Mouse (Mus musculus) CD4-positive, CD25-positive, alpha-beta regulatory T cell (primary cell): ENCODE measurements around the gene Rnase11. TPM values are rescaled to one million over a fixed set of nuclear protein-coding genes. Genes with fewer than 3 reads are reported as not detected.

Experiments used
- polyA plus RNA-seq: library from polyadenylated mRNA; unstranded; fragments of 100-300 nt; shearing (Covaris generic); gene quantifications from one replicate; pipeline ENCODE4 v1.2.1, GENCODE M21; 2017

The Rnase11 gene
- not detected for polyA plus RNA-seq

DNA sequence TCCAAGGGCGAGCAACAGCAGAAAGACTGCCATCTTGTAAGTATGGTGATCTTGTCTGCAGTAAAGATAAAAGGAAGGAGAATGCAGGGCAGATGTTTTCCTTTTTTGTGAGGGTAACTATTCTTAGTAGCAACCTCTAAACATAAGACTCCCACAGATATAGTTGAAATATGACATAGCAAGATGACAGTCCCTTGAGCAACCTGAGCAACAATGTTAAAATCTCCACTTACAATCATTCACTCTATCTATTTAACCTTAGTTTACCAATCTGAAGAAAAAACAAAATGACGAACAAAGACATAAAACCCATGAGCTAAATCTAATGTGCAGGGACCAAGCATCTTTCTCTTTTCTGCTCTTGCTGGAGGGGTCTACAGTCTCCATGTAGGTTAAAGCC, at the start of gene Rnase11:
TSS of gene Rnase11 (minus strand) at position 101 of the 400 bp plus-strand sequence.

DNA sequence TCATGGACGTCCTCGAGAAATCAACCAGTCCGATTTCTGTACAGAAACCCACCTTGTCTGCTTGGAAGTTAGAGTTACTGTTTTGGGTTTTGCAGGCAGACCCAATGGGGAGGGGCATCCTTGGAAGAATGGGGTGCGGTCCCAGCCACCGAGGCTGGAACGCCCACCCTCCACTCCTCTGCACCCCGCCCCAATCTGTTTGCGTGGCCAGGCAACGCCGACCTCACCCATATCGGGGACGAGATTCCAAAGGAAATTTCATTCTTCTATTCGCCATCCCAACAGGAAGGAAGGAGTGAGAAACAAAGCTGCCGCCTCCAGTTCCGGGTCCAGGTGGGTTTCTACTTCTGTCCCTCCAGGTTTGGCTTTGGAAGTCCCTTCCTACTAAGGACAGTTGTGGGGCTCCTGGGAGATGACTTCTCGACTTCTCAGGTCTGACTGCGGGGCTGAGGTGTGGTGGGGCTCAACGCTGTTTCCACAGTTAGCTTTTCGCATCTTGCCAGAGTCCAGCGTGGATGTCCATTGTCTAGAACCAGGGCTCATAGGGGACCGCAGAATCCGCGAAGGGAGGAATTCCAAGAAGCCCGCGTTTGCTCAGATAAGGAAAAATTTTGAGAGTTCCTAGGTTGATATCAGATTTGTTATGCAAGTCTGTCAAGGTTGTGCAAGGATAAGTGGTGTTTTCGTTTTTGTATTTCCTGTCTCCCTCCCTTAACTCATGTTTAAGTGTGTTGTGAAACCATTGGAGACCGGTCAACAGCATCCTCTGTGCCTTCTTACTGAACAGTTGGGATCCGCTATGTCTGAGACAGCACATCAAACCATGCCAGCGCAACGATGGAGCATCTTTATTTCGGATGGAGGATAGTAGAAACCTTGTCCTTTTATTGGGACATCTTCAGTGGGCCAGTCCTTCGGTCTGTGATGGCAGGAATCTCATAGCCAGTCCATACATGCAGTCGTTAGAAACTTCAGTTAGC, 41.2 kb upstream of the Rnase11 start, which contains the start of the genes Rnase4 and Ang:
TSS of gene Rnase4 (plus strand) at position 157 of the 980 bp plus-strand sequence.
TSS of gene Ang (plus strand) at position 230 of the 980 bp plus-strand sequence.

DNA sequence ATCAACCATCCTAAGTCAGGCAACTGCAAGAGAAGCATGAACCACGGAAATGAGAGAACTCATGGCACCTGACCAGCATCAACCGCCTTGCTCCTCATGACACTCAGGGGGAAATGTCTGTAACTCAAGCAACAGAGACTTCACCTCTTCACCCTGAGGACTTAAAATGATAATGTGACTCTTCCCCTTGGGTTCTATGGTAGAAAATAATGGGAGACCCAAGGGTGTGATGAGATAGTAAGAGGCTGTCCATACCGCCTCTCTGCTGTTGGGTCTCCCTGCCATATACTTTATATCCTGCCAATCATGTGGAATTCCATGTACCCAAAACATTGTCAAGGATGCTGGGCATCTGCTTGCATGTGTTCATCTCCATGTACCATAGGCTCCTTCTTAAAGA, 24.4 kb upstream of the Rnase11 start, which contains the start of gene Olfr750:
TSS of gene Olfr750 (minus strand) at position 101 of the 400 bp plus-strand sequence.

DNA sequence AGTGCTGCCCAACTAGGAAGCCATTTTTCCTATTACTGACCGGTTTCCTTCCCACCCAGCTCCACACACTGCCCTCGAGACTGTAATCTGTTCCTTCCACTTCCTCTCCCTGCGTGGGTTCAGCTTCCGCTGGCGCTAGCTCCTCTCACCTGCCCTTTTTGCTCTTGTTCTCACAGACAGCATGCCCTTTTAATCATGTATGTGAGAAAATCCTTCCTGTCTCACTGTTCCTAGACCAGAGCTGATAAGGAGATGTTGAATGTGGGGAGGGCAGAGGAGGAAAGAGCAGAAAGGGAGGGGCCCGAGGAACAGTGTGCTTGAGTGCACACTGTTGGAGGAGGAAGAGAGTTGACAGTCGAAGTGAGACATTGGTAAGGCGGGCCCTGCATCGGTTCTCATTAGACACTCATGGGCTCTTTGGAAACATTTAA, 7.5 kb upstream of the Rnase11 start, which contains the start of gene Rnase12:
TSS of gene Rnase12 (minus strand) at position 261 of the 431 bp plus-strand sequence.

DNA sequence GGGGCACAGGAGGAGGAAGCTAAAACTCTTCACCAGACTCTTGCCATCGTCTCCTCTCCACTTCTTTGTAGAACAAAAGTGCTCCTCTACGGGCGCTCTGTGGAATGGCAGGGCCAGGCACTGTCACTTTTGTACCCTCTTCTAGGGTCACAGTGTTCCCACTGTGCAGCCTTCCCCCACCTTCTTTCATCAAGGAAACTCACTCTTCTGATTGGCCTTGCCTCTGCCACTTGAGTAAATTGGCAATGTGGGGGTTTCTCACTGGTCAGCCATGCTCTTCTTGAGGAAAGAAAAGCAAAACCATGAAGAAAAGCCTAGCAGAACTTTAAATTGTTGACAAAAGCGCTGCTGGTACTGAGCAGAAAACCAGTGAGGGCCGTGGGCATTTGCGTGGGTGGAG, 8.2 kb downstream of the Rnase11 start, which contains the start of gene Rnase9:
TSS of gene Rnase9 (minus strand) at position 101 of the 400 bp plus-strand sequence.

DNA sequence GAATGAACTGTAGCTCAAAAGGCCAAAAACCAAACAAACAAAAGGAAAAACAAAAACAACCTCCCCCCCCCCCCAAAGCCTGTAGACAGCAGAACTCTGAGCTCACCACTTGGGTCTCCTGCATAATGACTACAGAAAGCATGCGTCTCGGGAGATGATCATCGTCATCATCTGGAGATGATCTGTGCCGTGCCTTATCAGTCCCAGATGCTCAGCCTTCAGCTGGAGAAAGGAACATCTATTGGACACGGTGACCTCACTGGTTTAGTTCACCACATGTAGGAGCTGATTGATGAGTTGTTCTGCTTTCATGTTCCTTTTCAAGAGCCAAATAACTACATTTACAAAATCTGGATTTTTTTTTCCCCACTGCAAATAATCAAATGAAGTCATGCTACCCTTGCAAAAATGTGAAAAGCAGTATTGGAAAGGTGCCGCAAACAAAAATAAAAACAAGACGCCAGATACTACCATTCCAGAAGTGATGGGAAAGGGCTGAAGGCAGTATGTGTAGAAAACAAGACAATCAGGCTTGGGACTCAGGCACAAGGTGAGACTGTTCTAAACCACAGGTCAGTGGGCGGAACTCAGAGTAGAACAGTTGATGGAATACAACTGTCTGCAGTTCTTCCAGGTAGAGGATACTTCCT, 42.7 kb downstream of the Rnase11 start, which contains the start of gene Rnase10:
TSS of gene Rnase10 (plus strand) at position 600 of the 650 bp plus-strand sequence.

Other genes with a start within 250 kb of the Rnase11 start
- gene Ccnb1ip1, start 242.4 kb downstream of the Rnase11 start, polyA plus RNA-seq: not detected
- gene Parp2, start 242.3 kb downstream of the Rnase11 start, polyA plus RNA-seq: 78.8 TPM
- gene Tep1, start 179.6 kb downstream of the Rnase11 start, polyA plus RNA-seq: 20.9 TPM
- 0.12 TPM for gene Klhl33, start 152.7 kb downstream of the Rnase11 start, polyA plus RNA-seq
- gene Osgep, start 125.3 kb downstream of the Rnase11 start, polyA plus RNA-seq: 106 TPM
- gene Apex1, start 125.2 kb downstream of the Rnase11 start, polyA plus RNA-seq: 67.8 TPM
- 76.7 TPM for gene Pip4p1, start 119.3 kb downstream of the Rnase11 start, polyA plus RNA-seq
- gene Pnp, start 119.1 kb downstream of the Rnase11 start, polyA plus RNA-seq: 45.5 TPM
- not detected for gene Gm49342, start 105.6 kb downstream of the Rnase11 start, polyA plus RNA-seq
- 0.36 TPM for gene Pnp2, start 94.2 kb downstream of the Rnase11 start, polyA plus RNA-seq
- gene Rnase10, start 42.4 kb downstream of the Rnase11 start, polyA plus RNA-seq: not detected
- not detected for gene Rnase9, start 8.3 kb downstream of the Rnase11 start, polyA plus RNA-seq
- not detected for gene Rnase12, start 7.5 kb upstream of the Rnase11 start, polyA plus RNA-seq
- gene Olfr750, start 24.3 kb upstream of the Rnase11 start, polyA plus RNA-seq: 0.20 TPM
- gene Rnase4, start 40.9 kb upstream of the Rnase11 start, polyA plus RNA-seq: 12.8 TPM
- 3.1 TPM for gene Ang, start 41.0 kb upstream of the Rnase11 start, polyA plus RNA-seq
- not detected for gene Eddm3b, start 64.3 kb upstream of the Rnase11 start, polyA plus RNA-seq
- gene Rnase6, start 73.7 kb upstream of the Rnase11 start, polyA plus RNA-seq: 1.1 TPM
- gene Rnase1, start 96.6 kb upstream of the Rnase11 start, polyA plus RNA-seq: not detected
- gene Rnase2b, start 112.1 kb upstream of the Rnase11 start, polyA plus RNA-seq: not detected
- gene Ang2, start 149.0 kb upstream of the Rnase11 start, polyA plus RNA-seq: not detected
- not detected for gene Ear14, start 153.2 kb upstream of the Rnase11 start, polyA plus RNA-seq
- gene Rnase2a, start 205.9 kb upstream of the Rnase11 start, polyA plus RNA-seq: not detected